Mouse (Mus musculus) intestine, postnatal 0 days (tissue): Measurements from ENCODE around the gene Itpr1. TPM values are rescaled to one million over a fixed set of nuclear protein-coding genes. Genes with fewer than 3 reads are reported as not detected.

Experiments used
- ATAC-seq: fragments of 200-750 bp; cut with Nextera tagmentation; 2 replicates; pipeline ENCODE4 v1.8.0; 2017; ENCODE audit warnings: mild to moderate bottlenecking, moderate TSS enrichment, moderate library complexity
- H3K27ac ChIP-seq: fragments of 300-500 bp; sonication (generic); 2 replicates; pipeline ENCODE4 v1.5.1; 2014; ENCODE audit warnings: mild to moderate bottlenecking, low read depth, low read length, moderate library complexity
- H3K27me3 ChIP-seq: fragments of 300-500 bp; sonication (generic); replicated peaks from 2 replicates; pipeline ENCODE4 v1.6.1; 2014; ENCODE audit warnings: low read length, mixed read lengths; ENCODE audit not compliant: control insufficient read depth, insufficient read depth
- H3K36me3 ChIP-seq: fragments of 300-500 bp; sonication (generic); 2 replicates; pipeline ENCODE4 v1.6.1; 2014; ENCODE audit warnings: mild to moderate bottlenecking, moderate library complexity; ENCODE audit not compliant: control insufficient read depth, insufficient read depth
- H3K4me1 ChIP-seq: fragments of 300-500 bp; sonication (generic); replicated peaks from 2 replicates; pipeline ENCODE4 v1.6.1; 2014; ENCODE audit warnings: antibody characterized with exemption, low read length, mixed read lengths; ENCODE audit not compliant: control insufficient read depth, insufficient read depth
- H3K4me2 ChIP-seq: fragments of 300-500 bp; sonication (generic); replicated peaks from 2 replicates; pipeline ENCODE4 v1.6.1; 2014; ENCODE audit warnings: low read depth, mild to moderate bottlenecking, moderate library complexity
- H3K4me3 ChIP-seq: fragments of 300-500 bp; sonication (generic); 2 replicates; pipeline ENCODE4 v1.5.1; 2014; ENCODE audit warnings: low read depth, low read length
- H3K9ac ChIP-seq: fragments of 300-500 bp; sonication (generic); 2 replicates; pipeline ENCODE4 v1.6.1; 2014; ENCODE audit warnings: mild to moderate bottlenecking, low read depth, low read length
- H3K9me3 ChIP-seq: fragments of 300-500 bp; sonication (generic); 2 replicates; pipeline ENCODE4 v1.6.1; 2016; ENCODE audit warnings: mixed run types; ENCODE audit not compliant: control insufficient read depth
- CTCF ChIP-seq: sonication (generic); IDR thresholded peaks from 2 replicates; pipeline ENCODE4 v1.5.1; 2016; ENCODE audit warnings: low read depth, mild to moderate bottlenecking, control low read depth, antibody characterized with exemption, moderate library complexity
- WGBS: fragments of 180-500 bp; shearing (Covaris S2); extraction: QIAGEN DNeasy Blood & Tissue Kit; methylation state at CpG from one replicate; pipeline ENCODE4 v1.1.7; 2014; 5-methylcytosine and 5-hydroxymethylcytosine counted together
- polyA plus RNA-seq: library from polyadenylated mRNA; unstranded; fragments of >200 nt; fragmentation: Nextera tagmentation; extraction: Ambion mirVana; gene quantifications from 2 replicates; pipeline ENCODE4 v1.2.1, GENCODE M21; 2015

Itpr1 gene
- polyA plus RNA-seq, 1 experiment from 2014 or later: 6.4 TPM

DNA sequence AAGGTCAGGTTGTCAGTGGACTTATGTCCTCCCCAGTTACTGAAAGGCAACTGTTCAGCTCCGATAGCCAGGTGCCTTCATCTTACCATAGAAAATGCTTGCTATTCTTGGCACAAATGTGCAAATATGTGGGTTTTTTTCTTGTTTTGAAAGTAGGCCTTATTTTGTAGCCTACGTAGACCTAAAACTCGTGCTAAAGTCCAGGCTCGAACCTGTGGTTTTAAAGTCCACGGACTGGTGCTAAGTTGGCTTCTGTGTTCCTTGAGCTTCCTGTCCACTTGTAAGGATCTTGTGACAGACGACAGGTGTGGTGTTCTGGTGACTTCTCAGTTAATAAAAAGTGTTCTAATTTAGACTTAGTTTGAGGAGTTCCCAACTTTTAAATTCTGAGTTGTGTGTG lies 15.2 kb downstream of the Itpr1 start:
- no peak for TF ChIP-seq CTCF
- H3K4me3 ChIP-seq: no peak overlapping the region
- H3K9me3 ChIP-seq: no peaks in the 10 kb centered on the region
- H3K27ac ChIP-seq: no peak overlapping the region
- no peak overlapping the region for H3K9ac ChIP-seq
- no peak for ATAC-seq
- H3K27me3 ChIP-seq: no peaks in the 10 kb centered on the region
- H3K36me3 ChIP-seq: no peaks in the 10 kb centered on the region
- 73% methylated on average over 6 of the region's 6 CpGs for WGBS
- H3K4me1 ChIP-seq: no peaks in the 10 kb centered on the region; the same call in 1 of the 2 replicates
- no peak overlapping the region for H3K4me2 ChIP-seq

DNA sequence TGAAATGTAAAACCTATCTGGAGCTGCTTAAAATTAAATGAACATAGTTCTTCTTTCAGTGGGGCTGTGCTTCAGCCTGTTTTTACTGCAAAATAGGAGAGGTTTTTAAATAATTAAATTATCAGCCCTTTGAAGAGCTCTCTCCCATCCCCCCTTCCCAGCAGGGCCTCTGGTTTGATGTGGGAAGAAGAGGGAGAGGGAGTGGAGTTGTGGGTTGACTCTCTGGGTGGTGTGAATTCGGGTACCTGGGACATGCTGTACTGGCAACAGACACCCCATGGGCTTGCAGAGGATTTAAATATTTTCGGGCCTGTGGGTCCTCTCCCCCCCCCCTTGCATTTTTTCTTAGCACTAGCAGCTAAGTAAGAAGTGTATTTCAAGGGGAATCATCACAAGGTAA lies 15.7 kb downstream of the Itpr1 start:
- H3K27ac ChIP-seq: no peak overlapping the region
- no peaks in the 10 kb centered on the region for H3K9me3 ChIP-seq
- H3K9ac ChIP-seq: no peak overlapping the region
- no peaks in the 10 kb centered on the region for H3K27me3 ChIP-seq
- H3K4me2 ChIP-seq: no peak overlapping the region
- no peak for TF ChIP-seq CTCF
- H3K36me3 ChIP-seq: no peaks in the 10 kb centered on the region
- 24% methylated on average over 2 of the region's 2 CpGs for WGBS
- ATAC-seq: no peak
- no peaks in the 10 kb centered on the region; the same call in 1 of the 2 replicates for H3K4me1 ChIP-seq
- no peak overlapping the region for H3K4me3 ChIP-seq

DNA sequence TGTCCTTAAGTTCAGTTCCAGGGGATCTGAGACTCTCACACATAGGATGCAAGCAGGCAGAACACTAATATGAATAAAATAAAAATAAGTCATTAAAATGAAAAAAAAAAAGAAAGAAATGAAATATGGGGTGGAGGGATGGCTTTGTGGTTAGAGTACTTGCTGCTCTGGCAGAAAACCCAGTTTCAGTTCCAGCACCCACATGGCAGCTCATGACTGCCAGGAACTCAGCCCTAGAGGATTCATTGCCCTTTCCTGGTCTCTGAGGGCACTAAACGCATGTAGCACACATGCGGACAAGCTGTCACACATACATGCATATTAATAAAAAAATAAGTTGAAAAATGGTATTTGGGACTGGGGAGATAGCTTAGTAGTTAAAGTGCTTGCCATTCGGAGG lies 17.7 kb downstream of the Itpr1 start:
- 90% methylated on average over 3 of the region's 3 CpGs for WGBS
- H3K4me1 ChIP-seq: no peaks in the 10 kb centered on the region
- H3K27me3 ChIP-seq: no peaks in the 10 kb centered on the region
- no peak overlapping the region for H3K27ac ChIP-seq
- ATAC-seq: no peak
- no peak overlapping the region for H3K4me2 ChIP-seq
- no peak for TF ChIP-seq CTCF
- H3K36me3 ChIP-seq: no peaks in the 10 kb centered on the region
- no peak overlapping the region for H3K4me3 ChIP-seq
- H3K9me3 ChIP-seq: no peaks in the 10 kb centered on the region
- H3K9ac ChIP-seq: no peak overlapping the region

DNA sequence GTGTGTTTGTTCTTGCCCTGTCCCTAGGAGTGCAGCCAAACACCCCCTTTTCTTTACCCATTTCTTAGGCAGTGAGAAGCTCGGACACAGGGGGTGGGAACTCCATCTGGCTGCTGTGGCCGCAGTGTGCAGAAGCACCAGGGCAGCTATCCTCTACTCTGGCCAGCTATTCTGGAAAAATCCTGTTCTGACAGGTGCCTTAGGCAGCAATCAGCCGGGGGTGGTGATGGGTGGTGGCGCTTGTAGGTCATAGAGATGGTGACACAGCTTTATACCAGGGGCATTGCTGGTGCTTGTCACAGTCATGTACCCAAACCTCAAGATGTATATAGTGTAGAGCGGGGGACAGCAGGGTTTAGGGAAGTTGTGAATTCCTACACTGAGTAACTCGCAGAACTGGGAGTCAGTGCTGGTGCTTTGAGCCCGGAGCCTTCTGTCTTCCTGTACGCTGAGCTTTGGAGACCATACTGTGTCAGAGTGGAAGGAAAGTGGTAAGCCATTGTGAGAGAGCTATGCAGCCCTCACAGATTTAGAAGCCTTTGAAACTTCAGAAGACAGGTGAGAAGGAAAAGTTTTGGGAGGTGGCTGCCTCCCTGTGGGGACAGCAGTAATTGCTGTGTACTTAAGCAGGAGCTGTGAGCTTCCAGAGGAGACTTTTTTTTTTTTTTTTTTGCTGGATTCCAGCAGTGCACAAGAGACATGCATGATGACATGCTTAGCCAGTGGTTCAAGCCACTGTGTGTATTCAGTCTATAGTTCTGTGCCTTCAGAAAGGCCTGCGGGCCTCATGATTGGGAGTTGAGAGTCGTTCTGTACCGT lies 19.2 kb downstream of the Itpr1 start:
- TF ChIP-seq CTCF: peak; percentile 41
- WGBS: 77% methylated on average over 11 of the region's 11 CpGs
- no peak for ATAC-seq
- Histone ChIP-seq H3K27me3 (no peaks in the 10 kb centered on the region), H3K27ac (no peak overlapping the region), H3K9me3 (no peaks in the 10 kb centered on the region), H3K36me3 (no peaks in the 10 kb centered on the region), H3K4me1 (no peaks in the 10 kb centered on the region), H3K9ac (no peak overlapping the region), H3K4me2 (no peak overlapping the region), H3K4me3 (no peak overlapping the region)

DNA sequence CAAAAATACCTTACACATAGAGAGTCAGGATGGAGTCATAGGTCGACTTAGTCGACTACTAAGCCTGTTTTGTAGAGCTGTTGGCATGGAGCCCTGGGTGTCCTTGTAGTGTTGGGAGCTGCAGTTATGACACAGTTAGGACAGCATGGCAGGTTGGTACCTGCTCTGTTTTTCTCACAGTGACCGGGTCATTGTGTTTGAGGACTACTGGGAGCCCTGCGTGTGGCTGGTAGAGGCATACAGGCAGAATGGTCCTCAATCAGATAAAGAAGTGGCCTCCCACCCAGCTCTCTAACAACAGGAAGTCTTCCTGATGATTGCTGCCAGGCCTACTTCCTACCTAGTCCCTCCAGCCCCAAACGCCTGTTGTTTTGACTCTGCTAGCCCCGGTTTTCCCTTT lies 20.2 kb downstream of the Itpr1 start:
- H3K9me3 ChIP-seq: no peaks in the 10 kb centered on the region
- no peaks in the 10 kb centered on the region for H3K36me3 ChIP-seq
- WGBS: 37% methylated on average over 6 of the region's 6 CpGs
- no peak overlapping the region for H3K27ac ChIP-seq
- no peak overlapping the region for H3K9ac ChIP-seq
- no peaks in the 10 kb centered on the region for H3K27me3 ChIP-seq
- H3K4me2 ChIP-seq: no peak overlapping the region
- H3K4me1 ChIP-seq: no peaks in the 10 kb centered on the region
- no peak overlapping the region for H3K4me3 ChIP-seq
- no peak for TF ChIP-seq CTCF
- no peak for ATAC-seq

DNA sequence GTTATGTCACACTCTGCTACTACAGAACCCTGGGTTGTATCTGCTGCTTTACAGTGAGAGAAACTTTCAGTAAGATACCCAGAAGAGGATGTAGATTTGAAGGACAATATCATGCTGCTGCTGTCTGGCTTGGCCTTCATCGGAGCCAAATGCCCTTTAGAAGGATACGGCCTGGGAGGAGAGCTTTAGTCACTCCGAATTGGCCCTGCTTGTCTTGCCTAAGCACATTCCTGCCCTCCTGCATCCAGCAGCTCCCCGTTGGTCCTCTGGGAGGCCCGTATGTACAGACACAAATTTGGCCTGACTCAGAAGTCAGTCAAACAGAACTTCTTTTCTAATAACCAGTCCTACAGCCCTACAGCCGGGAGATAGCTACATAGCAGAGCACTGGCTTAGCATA lies 21.6 kb downstream of the Itpr1 start:
- Histone ChIP-seq H3K9me3 (no peaks in the 10 kb centered on the region), H3K36me3 (no peaks in the 10 kb centered on the region), H3K4me1 (no peaks in the 10 kb centered on the region), H3K4me2 (no peak overlapping the region), H3K27me3 (no peaks in the 10 kb centered on the region), H3K4me3 (no peak overlapping the region), H3K9ac (no peak overlapping the region), H3K27ac (no peak overlapping the region)
- ATAC-seq: no peak
- WGBS: 66% methylated on average over 6 of the region's 6 CpGs
- TF ChIP-seq CTCF: no peak
